Mouse (Mus musculus): ENCODE measurements around the gene 4930563M21Rik.

- no peak for TF ChIP-seq CTCF (conservative IDR thresholded peaks at IDR 0.05; ENCODE audit: insufficient read depth, insufficient read length, low read depth, low read length)
- no peak for TF ChIP-seq POLR2A (IDR thresholded peaks at IDR 0.05; ENCODE audit: low read depth, low read length)
These were observed 45.8 kb upstream of the 4930563M21Rik start for GRCm38 (mm10) chr9:56056147-56056546.

Measured in kidney, adult 2 months (tissue).